In genomic region chr5:34419188-34419587, GRCm38 (mm10) we compare ENCODE assay signal across 18 mouse cellular contexts.
"Had no signal": no experiment of that assay in that cellular context is flagged by ENCODE, and none has a peak within 500 bp of the region (broad histone marks: within the 10 kb centered on the region; RNA-seq: fewer than 3 reads in every experiment).

No protein-coding gene starts in this region.

- H3K9ac ChIP-seq: liver, embryonic 14.5 days; lung, embryonic 14.5 days; midbrain, embryonic 13.5 days; midbrain, embryonic 15.5 days; neural tube, embryonic 13.5 days; neural tube, embryonic 15.5 days had no signal

- H3K27ac ChIP-seq: liver, embryonic 14.5 days; midbrain, embryonic 10.5 days; midbrain, embryonic 13.5 days; midbrain, embryonic 15.5 days; neural tube, embryonic 13.5 days; neural tube, embryonic 15.5 days had no signal

- H3K4me1 ChIP-seq: midbrain, embryonic 10.5 days; midbrain, embryonic 13.5 days; midbrain, embryonic 15.5 days; neural tube, embryonic 13.5 days; neural tube, embryonic 15.5 days had no signal

- H3K4me3 ChIP-seq: midbrain, embryonic 10.5 days; midbrain, embryonic 13.5 days; midbrain, embryonic 15.5 days; neural tube, embryonic 13.5 days; neural tube, embryonic 15.5 days had no signal

- ATAC-seq: midbrain, embryonic 13.5 days; midbrain, embryonic 15.5 days had no signal

- DNase-seq: lung, adult 18-20 months; lung, embryonic 14.5 days; lung, postnatal 10 days; lung, postnatal 4 days; retina, postnatal 1 day; right cerebral cortex, adult 18-20 months; right cerebral cortex, postnatal 25 days; right cerebral cortex, postnatal 4 days; spleen, adult 18-20 months; thymus, adult 18-20 months; thymus, postnatal 14 days; thymus, postnatal 36 days had no signal

- H3K36me3 ChIP-seq: midbrain, embryonic 15.5 days had no signal

- H3K27me3 ChIP-seq: midbrain, embryonic 13.5 days; midbrain, embryonic 15.5 days; neural tube, embryonic 13.5 days; neural tube, embryonic 15.5 days had no signal
